Mouse (Mus musculus) forebrain, embryonic 12.5 days (tissue): ENCODE results near the gene Adprhl1. TPM values are rescaled to one million over a fixed set of nuclear protein-coding genes. Genes with fewer than 3 reads are reported as not detected.

Experiments used
- ATAC-seq: fragments of 200-750 bp; cut with Nextera tagmentation; 2 replicates; pipeline ENCODE4 v1.8.0; 2017; ENCODE audit warnings: moderate TSS enrichment; ENCODE audit not compliant: low FRiP score
- H3K27ac ChIP-seq: fragments of 300-500 bp; sonication (generic); 2 replicates; pipeline ENCODE4 v1.5.1; 2016; ENCODE audit warnings: mild to moderate bottlenecking
- H3K27me3 ChIP-seq: fragments of 300-500 bp; sonication (generic); 2 replicates; pipeline ENCODE4 v1.6.1; 2016; ENCODE audit warnings: mild to moderate bottlenecking
- H3K36me3 ChIP-seq: fragments of 300-500 bp; sonication (generic); replicated peaks from 2 replicates; pipeline ENCODE4 v1.6.1; 2016; ENCODE audit warnings: mild to moderate bottlenecking
- H3K4me1 ChIP-seq: fragments of 300-500 bp; sonication (generic); 2 replicates; pipeline ENCODE4 v1.6.1; 2016
- H3K4me2 ChIP-seq: fragments of 300-500 bp; sonication (generic); 2 replicates; pipeline ENCODE4 v1.6.1; 2016; ENCODE audit warnings: mild to moderate bottlenecking, moderate library complexity
- H3K4me3 ChIP-seq: fragments of 300-500 bp; sonication (generic); replicated peaks from 2 replicates; pipeline ENCODE4 v1.5.1; 2016; ENCODE audit warnings: mild to moderate bottlenecking
- H3K9ac ChIP-seq: fragments of 300-500 bp; sonication (generic); 2 replicates; pipeline ENCODE4 v1.6.1; 2016; ENCODE audit warnings: mild to moderate bottlenecking
- H3K9me3 ChIP-seq: fragments of 300-500 bp; sonication (generic); 2 replicates; pipeline ENCODE4 v1.6.1; 2016
- WGBS: fragments of 180-500 bp; shearing (Covaris S2); methylation state at CpG from one replicate; pipeline ENCODE4 v1.1.7; 2016; 5-methylcytosine and 5-hydroxymethylcytosine counted together
- polyA plus RNA-seq: library from polyadenylated mRNA; unstranded; fragments of >200 nt; fragmentation: Nextera tagmentation; extraction: Ambion mirVana; gene quantifications from 2 replicates; pipeline ENCODE4 v1.2.1, GENCODE M21; 2016

Adprhl1 gene
- polyA plus RNA-seq, 1 experiment from 2014 or later = not detected

DNA sequence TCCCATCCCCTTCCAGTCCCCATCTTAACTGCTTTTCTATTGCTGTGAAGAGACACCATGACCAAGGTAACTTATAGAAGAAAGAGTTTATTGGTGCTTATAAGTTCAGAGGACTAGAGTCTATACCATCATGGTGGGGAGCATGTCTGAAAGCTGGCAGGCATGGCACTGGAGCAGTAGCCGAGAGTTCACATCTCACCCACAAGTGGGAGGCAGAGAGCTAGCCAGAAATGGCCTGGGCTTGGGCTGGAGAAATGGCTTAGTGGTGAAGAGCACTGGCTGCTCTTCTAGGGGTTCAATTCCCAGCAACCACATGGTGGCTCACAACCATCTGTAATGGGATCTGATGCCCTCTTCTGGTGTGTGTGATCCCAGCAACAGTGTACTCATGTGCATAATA, 50.5 kb downstream of the Adprhl1 start:
- Histone ChIP-seq H3K9ac (no peak overlapping the region), H3K4me1 (peaks cover 13% of the 10 kb centered on the region), H3K4me2 (no peak overlapping the region), H3K9me3 (no peaks in the 10 kb centered on the region), H3K4me3 (no peak overlapping the region), H3K27me3 (peaks cover 42% of the 10 kb centered on the region), H3K36me3 (no peaks in the 10 kb centered on the region), H3K27ac (no peak overlapping the region)
- ATAC-seq = no peak
- 63% methylated on average over 1 of the region's 1 CpGs for WGBS

DNA sequence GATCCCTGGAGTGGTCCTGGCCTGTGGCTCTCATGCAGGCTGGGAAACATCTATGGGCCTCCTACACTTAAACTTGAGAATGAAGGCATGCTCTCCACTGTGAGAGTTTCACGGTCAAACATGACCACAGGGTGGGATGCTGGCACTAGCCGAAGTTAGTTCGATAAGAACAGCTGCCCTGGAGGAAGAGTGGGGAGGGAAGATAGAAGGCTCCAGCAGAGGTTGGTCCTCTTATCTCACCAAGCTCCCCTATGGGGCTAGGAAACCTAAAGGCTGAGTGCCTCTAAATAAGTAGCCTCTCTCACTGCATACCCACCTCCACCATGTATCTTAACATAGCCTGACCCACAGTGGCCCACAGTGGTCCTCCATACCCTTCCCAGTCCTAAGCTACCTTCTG, 51.2 kb downstream of the Adprhl1 start:
- Histone ChIP-seq H3K4me3 (no peak overlapping the region), H3K27me3 (peaks cover 42% of the 10 kb centered on the region), H3K4me1 (peaks cover 13% of the 10 kb centered on the region), H3K4me2 (no peak overlapping the region), H3K27ac (no peak overlapping the region), H3K9me3 (no peaks in the 10 kb centered on the region), H3K36me3 (no peaks in the 10 kb centered on the region), H3K9ac (no peak overlapping the region)
- no peak for ATAC-seq
- 85% methylated on average over 3 of the region's 3 CpGs for WGBS

DNA sequence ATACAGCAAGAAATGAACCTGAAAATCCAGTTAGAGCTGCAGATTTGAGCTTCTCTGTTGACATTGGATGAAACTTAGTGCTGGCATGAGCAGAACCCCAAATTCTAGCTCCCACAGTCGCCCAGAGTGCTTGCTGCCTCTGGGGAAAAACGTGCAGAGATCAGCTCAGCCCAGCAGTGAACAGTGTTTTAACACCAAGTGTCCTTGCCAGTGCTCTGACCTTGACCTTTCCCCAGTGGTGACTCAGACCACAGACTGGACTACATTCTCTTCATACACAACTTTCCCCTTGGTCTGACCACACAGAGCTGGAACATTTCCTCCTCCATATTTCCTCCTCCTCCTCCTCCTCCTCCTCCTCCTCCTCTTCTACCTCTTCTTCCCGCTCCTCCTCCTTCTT, 51.9 kb downstream of the Adprhl1 start:
- H3K9me3 ChIP-seq = no peaks in the 10 kb centered on the region
- H3K36me3 ChIP-seq = no peaks in the 10 kb centered on the region
- H3K9ac ChIP-seq = no peak overlapping the region
- no peak overlapping the region for H3K4me2 ChIP-seq
- peaks cover 13% of the 10 kb centered on the region for H3K4me1 ChIP-seq
- 32% methylated on average over 3 of the region's 3 CpGs for WGBS
- ATAC-seq = no peak
- no peak overlapping the region for H3K27ac ChIP-seq
- no peak overlapping the region for H3K4me3 ChIP-seq
- peaks cover 42% of the 10 kb centered on the region for H3K27me3 ChIP-seq

DNA sequence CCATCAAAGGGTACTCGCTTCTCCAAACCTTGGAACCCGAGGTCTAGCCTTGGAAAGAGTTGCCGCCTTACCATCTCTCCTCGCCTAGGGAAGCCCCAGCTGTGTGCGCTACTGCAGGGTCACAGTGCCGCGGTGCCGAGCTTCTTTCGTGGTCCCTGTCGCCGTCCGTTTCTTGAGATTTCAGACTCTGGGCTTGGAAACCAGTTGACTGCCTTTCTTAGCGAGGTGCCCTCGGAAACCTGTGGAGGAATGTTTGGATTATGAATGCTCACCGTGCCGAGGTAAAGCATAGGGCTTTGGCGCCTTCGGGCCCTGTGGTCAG, 53.0 kb downstream of the Adprhl1 start:
- Histone ChIP-seq H3K4me3 (peak overlapping the region; percentile 84), H3K36me3 (no peaks in the 10 kb centered on the region), H3K9me3 (no peaks in the 10 kb centered on the region), H3K9ac (peak overlapping the region; percentile 25; the same call in 1 of the 2 replicates), H3K27ac (no peak overlapping the region), H3K4me1 (peaks cover 13% of the 10 kb centered on the region), H3K27me3 (peaks cover 42% of the 10 kb centered on the region), H3K4me2 (peak overlapping the region; percentile 80)
- ATAC-seq = 0 out of 2 replicates have a peak, but pooled peaks have one; percentile 21
- 2% methylated on average over 18 of the region's 18 CpGs for WGBS

DNA sequence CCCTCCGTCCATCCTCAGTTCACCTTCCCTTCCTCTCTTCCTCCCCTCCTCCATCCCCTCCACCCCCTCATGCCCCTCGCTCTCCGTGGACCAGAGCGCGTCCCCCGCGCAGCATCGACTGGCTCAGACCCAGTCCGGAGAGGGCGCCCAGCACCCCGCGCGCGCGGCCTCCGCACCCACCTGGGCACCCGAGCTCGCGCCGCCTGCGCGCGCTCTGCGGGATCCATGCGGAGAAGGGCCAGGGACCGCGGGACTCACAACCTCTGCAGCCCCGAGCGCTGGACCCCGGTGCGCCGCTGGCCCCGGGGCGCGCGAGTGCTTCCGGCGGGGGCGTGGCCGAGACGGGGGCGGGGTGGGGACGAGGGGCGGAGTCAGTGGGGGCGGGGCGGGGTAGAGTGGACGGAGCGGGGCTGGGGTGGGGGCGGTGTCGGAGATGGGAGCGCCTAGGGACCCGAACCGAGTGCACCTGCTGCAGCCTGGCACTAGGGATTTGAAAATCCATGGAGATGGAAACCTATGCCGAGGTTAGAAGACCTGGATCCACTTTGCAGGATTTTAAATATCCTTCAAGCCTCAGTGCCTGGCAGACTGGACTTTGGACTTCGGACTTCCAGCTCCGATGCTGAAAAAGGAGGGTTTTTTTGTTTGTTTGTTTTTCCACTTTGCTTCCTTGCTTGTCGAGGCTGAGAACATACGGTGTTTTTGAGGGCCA, 53.5 kb downstream of the Adprhl1 start, which contains the start of gene Grtp1:
Grtp1 (minus strand) TSS at position 320 of the 712 bp plus-strand sequence.
- Histone ChIP-seq H3K4me2 (peak within 1 kb of the TSS; percentile 80), H3K9me3 (no peaks in the 10 kb centered on the region), H3K27ac (no peak within 1 kb of the TSS), H3K4me3 (peak within 1 kb of the TSS; percentile 84), H3K27me3 (peaks cover 42% of the 10 kb centered on the region), H3K4me1 (peaks cover 13% of the 10 kb centered on the region), H3K36me3 (no peaks in the 10 kb centered on the region), H3K9ac (peak within 1 kb of the TSS; percentile 87)
- WGBS = under 1% methylated on average over 52 of the region's 58 CpGs
- peak; percentile 81 for ATAC-seq

DNA sequence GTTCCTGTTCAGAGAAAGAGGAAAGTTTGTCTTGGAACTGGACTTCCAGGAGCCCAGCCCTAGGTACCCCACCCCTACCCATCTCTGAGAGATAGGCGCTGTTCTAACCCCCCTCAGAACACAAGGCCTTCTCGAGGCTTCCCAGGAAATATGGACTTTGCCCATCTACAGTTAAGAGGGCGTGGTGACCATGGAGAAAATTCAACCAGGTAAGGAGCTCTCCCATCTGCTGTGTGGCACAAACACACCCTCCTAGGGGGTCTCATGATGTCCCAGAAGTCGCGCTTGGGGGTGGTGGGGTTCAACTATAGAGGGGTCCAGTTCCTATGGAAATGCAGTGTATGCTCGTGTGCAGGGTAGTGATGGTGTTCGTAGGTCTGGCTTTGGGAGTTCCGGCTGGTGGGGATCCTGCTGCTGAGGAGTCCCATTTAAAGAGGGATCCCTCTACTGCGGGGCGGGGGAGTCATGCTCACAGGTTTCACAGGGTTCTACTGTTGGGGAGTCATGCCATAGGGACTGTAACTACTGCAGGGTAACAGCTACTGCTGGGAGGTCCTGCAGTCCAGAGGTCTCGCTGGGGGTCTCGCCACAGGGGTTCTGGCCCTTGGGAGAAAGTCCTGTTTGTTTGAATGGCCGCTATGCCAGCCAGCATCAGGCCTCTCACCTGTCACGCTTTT, 54.4 kb downstream of the Adprhl1 start:
- no peak for ATAC-seq
- Histone ChIP-seq H3K4me1 (peaks cover 19% of the 10 kb centered on the region), H3K4me2 (peak overlapping the region; percentile 80), H3K27me3 (peaks cover 42% of the 10 kb centered on the region), H3K9ac (peak overlapping the region; percentile 87; the same call in 1 of the 2 replicates), H3K36me3 (no peaks in the 10 kb centered on the region), H3K4me3 (peak overlapping the region; percentile 84), H3K27ac (no peak overlapping the region), H3K9me3 (no peaks in the 10 kb centered on the region)
- WGBS = 24% methylated on average over 14 of the region's 14 CpGs

DNA sequence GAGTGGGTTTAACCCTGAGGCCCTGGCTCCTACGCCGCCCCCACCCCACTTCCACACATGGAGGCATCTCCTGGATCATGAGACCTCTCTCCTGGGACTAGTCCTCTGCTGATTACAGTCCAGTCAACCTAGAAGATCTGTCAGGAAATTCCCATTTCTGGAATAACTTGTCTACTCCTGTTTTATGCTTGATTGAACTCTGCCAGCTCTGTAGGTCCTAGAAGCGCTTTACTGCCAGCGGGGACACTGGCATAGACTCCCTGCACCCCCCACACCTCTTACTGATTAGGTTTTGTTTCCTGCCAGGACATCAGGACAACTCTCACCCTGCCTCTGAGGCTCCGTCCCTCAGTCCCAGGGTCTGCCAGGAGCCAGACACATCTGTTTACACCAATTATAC, 56.5 kb downstream of the Adprhl1 start:
- ATAC-seq = no peak
- H3K4me3 ChIP-seq = no peak overlapping the region
- H3K4me1 ChIP-seq = peaks cover 19% of the 10 kb centered on the region
- 83% methylated on average over 5 of the region's 5 CpGs for WGBS
- no peaks in the 10 kb centered on the region for H3K36me3 ChIP-seq
- H3K9me3 ChIP-seq = no peaks in the 10 kb centered on the region
- H3K9ac ChIP-seq = no peak overlapping the region
- no peak overlapping the region for H3K27ac ChIP-seq
- H3K27me3 ChIP-seq = peaks cover 30% of the 10 kb centered on the region
- no peak overlapping the region for H3K4me2 ChIP-seq

DNA sequence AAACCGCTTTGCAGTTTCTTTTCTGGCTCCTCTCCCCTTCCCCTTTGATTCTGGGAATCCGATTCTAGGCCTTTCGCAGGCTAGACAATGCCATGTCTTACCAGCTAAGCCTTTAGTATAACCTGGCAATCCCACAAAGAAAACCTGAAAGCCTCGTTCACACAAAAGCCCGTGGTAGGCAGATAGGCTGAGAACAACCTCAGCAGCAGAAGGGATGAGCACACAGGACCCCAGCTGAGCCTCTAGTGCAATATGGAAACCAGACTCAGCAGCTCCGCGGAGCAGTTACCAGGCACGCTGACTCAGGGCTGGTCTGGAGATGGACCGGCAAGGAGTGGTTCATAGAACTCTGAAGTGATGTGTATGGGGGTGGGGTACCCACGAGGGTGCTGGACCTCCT, 59.1 kb downstream of the Adprhl1 start:
- H3K9ac ChIP-seq = no peak overlapping the region
- 13% methylated on average over 10 of the region's 10 CpGs for WGBS

DNA sequence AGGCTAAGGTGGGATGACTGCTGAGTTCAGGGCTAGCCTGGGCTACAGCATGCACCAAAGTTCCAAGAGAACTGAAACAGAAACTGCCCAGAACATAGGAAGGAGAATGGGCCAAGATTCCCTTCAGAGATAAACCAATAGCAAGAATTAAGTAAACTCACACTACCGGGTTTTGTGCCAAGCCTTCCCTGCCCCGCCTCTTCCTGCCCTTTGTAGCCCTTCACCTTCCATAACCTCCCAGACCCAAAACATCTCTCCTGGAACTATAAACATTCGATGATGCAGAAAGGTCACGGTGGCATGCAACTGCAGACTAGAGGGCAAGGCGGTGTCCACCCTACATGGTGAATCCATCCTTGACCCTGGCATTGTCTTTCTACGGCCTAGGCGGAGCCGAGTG, 63.7 kb downstream of the Adprhl1 start:
- WGBS = 90% methylated on average over 8 of the region's 8 CpGs
- H3K9me3 ChIP-seq = no peaks in the 10 kb centered on the region
- H3K9ac ChIP-seq = no peak overlapping the region
- H3K27ac ChIP-seq = no peak overlapping the region
- ATAC-seq = no peak
- peaks cover 29% of the 10 kb centered on the region; the same call in 1 of the 2 replicates for H3K36me3 ChIP-seq
- H3K27me3 ChIP-seq = no peaks in the 10 kb centered on the region
- no peak overlapping the region for H3K4me3 ChIP-seq
- no peak overlapping the region for H3K4me2 ChIP-seq
- peaks cover 6% of the 10 kb centered on the region; the same call in 1 of the 2 replicates for H3K4me1 ChIP-seq

More for the DNA sequence above, 59.1 kb downstream of the Adprhl1 start:
- peak; percentile 55; the same call in 1 of the 2 replicates for ATAC-seq
- Histone ChIP-seq H3K4me2 (0 out of 2 replicates have a peak overlapping the region, but pooled peaks have one; percentile 1), H3K4me1 (peaks cover 11% of the 10 kb centered on the region), H3K4me3 (no peak overlapping the region), H3K27ac (peak overlapping the region; percentile 68), H3K27me3 (peaks cover 6% of the 10 kb centered on the region), H3K9me3 (no peaks in the 10 kb centered on the region), H3K36me3 (0 out of 2 replicates have a peak, but pooled peaks cover under 1% of the 10 kb centered on the region)

DNA sequence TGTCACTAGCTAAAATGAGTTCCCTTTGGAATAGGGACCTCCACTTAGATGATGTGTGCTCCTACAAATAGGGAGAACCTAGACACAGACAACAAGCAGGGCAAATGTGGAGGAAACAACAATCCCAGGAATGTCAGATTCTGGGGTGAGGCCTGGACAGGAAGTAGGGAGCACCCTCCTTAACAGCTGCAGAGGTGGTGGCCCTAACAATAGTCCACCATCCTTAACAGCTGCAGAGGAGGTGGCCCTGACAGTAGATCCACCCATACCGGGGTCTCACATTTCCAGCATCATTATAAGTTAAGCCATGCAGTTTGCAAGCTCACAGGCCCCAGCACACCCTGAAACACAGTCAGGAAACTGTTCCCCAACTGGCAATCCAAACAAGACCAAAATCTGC, 65.1 kb downstream of the Adprhl1 start:
- Histone ChIP-seq H3K27ac (no peak overlapping the region), H3K4me1 (no peaks in the 10 kb centered on the region), H3K9me3 (no peaks in the 10 kb centered on the region), H3K9ac (no peak overlapping the region), H3K4me3 (no peak overlapping the region), H3K36me3 (peaks cover 34% of the 10 kb centered on the region; the same call in 1 of the 2 replicates), H3K4me2 (no peak overlapping the region), H3K27me3 (no peaks in the 10 kb centered on the region)
- WGBS = 83% methylated on average over 1 of the region's 1 CpGs
- no peak for ATAC-seq

DNA sequence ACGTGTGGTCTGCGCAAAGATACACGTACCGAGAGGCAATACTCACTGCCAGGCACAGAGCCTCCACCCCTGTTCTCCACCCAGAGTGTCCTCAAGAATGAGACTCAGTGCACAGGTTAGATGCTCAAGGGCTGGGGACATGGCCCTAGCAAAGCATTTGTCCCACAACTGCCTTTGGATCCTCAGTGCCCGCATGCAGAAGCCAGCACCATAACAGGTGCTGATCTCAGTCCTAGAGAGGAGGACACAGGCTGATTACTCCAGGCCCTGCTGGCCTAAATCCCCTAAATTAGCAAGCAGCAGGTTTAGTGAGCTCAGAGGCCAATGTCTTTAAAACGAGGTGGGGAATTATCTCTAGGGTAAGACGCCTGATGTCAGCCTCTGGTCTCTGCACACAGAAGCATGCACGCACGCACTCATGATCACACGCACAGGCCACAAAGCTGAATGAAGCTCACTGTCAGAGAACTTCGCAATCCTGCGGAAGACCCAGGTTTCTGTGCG, 65.9 kb downstream of the Adprhl1 start:
- no peak overlapping the region for H3K27ac ChIP-seq
- no peaks in the 10 kb centered on the region for H3K9me3 ChIP-seq
- no peak overlapping the region for H3K4me3 ChIP-seq
- H3K9ac ChIP-seq = no peak overlapping the region
- peaks cover 35% of the 10 kb centered on the region; the same call in 1 of the 2 replicates for H3K36me3 ChIP-seq
- no peaks in the 10 kb centered on the region for H3K27me3 ChIP-seq
- H3K4me2 ChIP-seq = no peak overlapping the region
- H3K4me1 ChIP-seq = no peaks in the 10 kb centered on the region
- WGBS = 84% methylated on average over 13 of the region's 13 CpGs
- ATAC-seq = no peak

DNA sequence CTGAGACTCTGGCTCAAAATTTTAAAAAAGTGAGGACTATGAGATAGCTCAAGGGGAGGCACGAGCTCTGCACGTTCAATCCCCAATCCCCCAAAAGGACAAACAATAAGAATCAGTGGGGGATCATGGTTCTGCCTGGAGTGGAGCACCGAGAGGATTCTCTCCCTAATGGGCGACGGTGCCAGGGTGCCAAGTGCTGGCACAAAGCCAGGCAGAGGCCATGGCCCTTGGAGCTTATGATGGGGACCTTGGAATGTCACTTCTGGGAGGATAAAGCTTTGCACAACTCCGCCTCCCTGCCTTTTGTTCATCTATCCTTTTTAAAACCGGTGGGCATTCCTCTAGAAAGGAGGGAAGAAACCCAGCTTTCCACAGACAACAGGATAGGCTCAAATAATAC, 66.3 kb downstream of the Adprhl1 start:
- Histone ChIP-seq H3K4me3 (no peak overlapping the region), H3K36me3 (peaks cover 40% of the 10 kb centered on the region), H3K4me1 (no peaks in the 10 kb centered on the region), H3K27me3 (no peaks in the 10 kb centered on the region), H3K27ac (no peak overlapping the region), H3K4me2 (no peak overlapping the region), H3K9ac (no peak overlapping the region), H3K9me3 (no peaks in the 10 kb centered on the region)
- ATAC-seq = no peak
- 66% methylated on average over 7 of the region's 7 CpGs for whole genome bisulfite sequencing
